Mouse (Mus musculus) hindbrain, embryonic 12.5 days (tissue): ENCODE results near the gene Rab14. TPM values are rescaled to one million over a fixed set of nuclear protein-coding genes. Genes with fewer than 3 reads are reported as not detected.

Experiments
- ATAC-seq: fragments of 200-750 bp; cut with Nextera tagmentation; 2 replicates; pipeline ENCODE4 v1.8.0; 2017; ENCODE audit warnings: moderate TSS enrichment; ENCODE audit not compliant: low FRiP score
- H3K27ac ChIP-seq: fragments of 300-500 bp; sonication (generic); 2 replicates; pipeline ENCODE4 v1.5.1; 2016; ENCODE audit warnings: mild to moderate bottlenecking
- H3K27me3 ChIP-seq: fragments of 300-500 bp; sonication (generic); 2 replicates; pipeline ENCODE4 v1.6.1; 2016; ENCODE audit warnings: mild to moderate bottlenecking
- H3K36me3 ChIP-seq: fragments of 300-500 bp; sonication (generic); 2 replicates; pipeline ENCODE4 v1.6.1; 2016; ENCODE audit warnings: mild to moderate bottlenecking
- H3K4me1 ChIP-seq: fragments of 300-500 bp; sonication (generic); 2 replicates; pipeline ENCODE4 v1.6.1; 2016
- H3K4me2 ChIP-seq: fragments of 300-500 bp; sonication (generic); replicated peaks from 2 replicates; pipeline ENCODE4 v1.6.1; 2016; ENCODE audit warnings: mild to moderate bottlenecking
- H3K4me3 ChIP-seq: fragments of 300-500 bp; sonication (generic); 2 replicates; pipeline ENCODE4 v1.5.1; 2016; ENCODE audit warnings: mild to moderate bottlenecking
- H3K9ac ChIP-seq: fragments of 300-500 bp; sonication (generic); 2 replicates; pipeline ENCODE4 v1.6.1; 2016; ENCODE audit warnings: mild to moderate bottlenecking, moderate library complexity
- H3K9me3 ChIP-seq: fragments of 300-500 bp; sonication (generic); replicated peaks from 2 replicates; pipeline ENCODE4 v1.6.1; 2016; ENCODE audit warnings: mild to moderate bottlenecking
- WGBS: fragments of 180-500 bp; shearing (Covaris S2); methylation state at CpG from one replicate; pipeline ENCODE4 v1.1.7; 2016; 5-methylcytosine and 5-hydroxymethylcytosine counted together
- polyA plus RNA-seq: library from polyadenylated mRNA; unstranded; fragments of >200 nt; fragmentation: Nextera tagmentation; extraction: Ambion mirVana; gene quantifications from 2 replicates; pipeline ENCODE4 v1.2.1, GENCODE M21; 2016

The Rab14 gene
- 380 and 390 TPM in 2 replicates for polyA plus RNA-seq

DNA sequence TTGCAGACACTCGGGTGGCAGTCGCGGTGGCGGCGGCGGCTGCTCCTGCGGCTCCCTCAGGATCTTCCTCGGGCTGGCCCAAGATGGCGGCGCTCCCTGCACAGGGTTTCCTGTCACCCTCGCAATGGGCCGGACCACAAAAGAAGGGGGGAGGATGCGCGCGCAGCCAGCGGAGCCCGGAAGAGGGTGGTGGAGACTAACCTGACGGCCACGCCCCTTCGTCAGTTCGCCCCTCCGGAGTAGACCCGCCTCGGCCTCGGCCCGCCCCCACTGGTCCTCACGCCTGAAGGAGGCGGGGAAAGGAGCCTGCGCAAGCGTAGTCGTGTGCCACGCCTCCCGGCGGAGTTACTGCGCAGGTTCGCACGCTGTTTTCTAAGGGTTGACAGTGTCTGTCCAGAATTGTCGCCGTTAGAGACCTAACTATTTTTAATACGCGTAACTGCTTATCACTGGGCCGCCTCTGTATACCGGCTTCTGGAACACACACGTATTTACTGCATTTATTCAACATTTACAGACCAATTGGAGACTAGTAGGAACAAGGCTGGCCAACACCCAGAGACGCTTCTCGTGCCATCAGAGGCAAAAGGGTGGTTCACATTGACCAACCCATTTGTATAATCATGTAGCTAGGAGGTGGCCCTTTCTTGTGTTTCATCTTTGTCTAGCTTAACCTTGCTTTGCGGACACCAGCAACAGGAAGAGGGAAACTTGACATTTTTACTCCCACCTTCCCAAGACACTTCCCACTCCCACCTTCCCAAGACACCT, at the start of gene Rab14:
Gene Rab14, minus strand, starts transcription at position 223 of the 771 bp plus-strand sequence.
- peak within 1 kb of the TSS; percentile 87 for H3K4me2 ChIP-seq
- peak; percentile 97 for ATAC-seq

DNA sequence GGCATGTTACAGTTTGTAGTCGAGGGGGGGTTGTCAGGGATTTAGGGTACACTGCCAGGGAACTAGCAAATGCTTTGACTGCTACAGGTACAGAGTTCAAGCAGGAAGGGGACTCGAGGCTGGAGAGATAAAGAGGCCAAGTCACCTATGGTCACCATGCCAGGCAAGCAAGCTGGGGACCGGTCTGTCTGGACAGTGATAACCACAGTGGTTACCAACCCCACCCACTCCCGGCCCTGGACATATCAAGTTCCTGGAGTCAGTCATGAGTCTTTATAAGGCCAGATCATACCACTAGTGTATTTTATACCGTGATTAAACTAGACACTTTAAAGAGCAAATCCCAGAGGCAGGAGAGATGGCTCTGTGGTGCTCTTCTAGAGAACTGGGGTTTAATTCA, 46.8 kb upstream of the Rab14 start:
- no peak for ATAC-seq
- WGBS, result 68% methylated on average over 5 of the region's 5 CpGs

More for the DNA sequence above, at the start of gene Rab14:
- Histone ChIP-seq H3K27ac (peak within 1 kb of the TSS; percentile 97), H3K27me3 (no peaks in the 10 kb centered on the region), H3K9me3 (no peaks in the 10 kb centered on the region), H3K4me3 (peak within 1 kb of the TSS; percentile 100), H3K9ac (peak within 1 kb of the TSS; percentile 99), H3K36me3 (no peaks in the 10 kb centered on the region), H3K4me1 (peaks cover 15% of the 10 kb centered on the region)
- WGBS, result 0% methylated on average over 40 of the region's 47 CpGs

DNA sequence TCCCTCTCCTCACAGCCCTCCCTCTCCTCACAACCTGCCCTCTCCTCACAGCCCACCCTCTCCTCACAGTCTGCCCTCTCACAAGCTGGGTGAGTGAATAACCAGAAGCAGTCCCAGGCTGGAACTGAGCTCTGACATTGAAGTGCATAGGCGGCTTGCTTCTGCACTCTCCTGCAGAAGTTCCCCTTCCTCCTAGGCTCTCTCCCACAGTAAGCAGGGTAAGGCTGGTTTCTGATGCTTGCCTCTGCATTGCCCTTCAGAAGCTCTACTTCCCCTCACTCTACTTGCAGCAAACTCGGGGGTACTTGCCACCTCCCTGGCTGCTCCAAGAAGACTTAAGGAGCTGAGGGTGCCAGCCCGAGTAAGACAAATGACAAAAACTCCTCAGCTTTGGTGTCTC, 43.3 kb upstream of the Rab14 start:
- Histone ChIP-seq H3K4me3 (no peak overlapping the region), H3K27me3 (no peaks in the 10 kb centered on the region), H3K9me3 (no peaks in the 10 kb centered on the region), H3K4me1 (no peaks in the 10 kb centered on the region), H3K36me3 (no peaks in the 10 kb centered on the region), H3K27ac (no peak overlapping the region), H3K9ac (no peak overlapping the region), H3K4me2 (no peak overlapping the region)
- 63% methylated on average over 3 of the region's 3 CpGs for WGBS
- ATAC-seq, result no peak

More for the DNA sequence above, 46.8 kb upstream of the Rab14 start:
- Histone ChIP-seq H3K9me3 (no peaks in the 10 kb centered on the region), H3K4me2 (no peak overlapping the region), H3K4me3 (no peak overlapping the region), H3K9ac (no peak overlapping the region), H3K27me3 (peaks cover 2% of the 10 kb centered on the region), H3K36me3 (no peaks in the 10 kb centered on the region), H3K27ac (no peak overlapping the region), H3K4me1 (peaks cover 4% of the 10 kb centered on the region; the same call in 1 of the 2 replicates)

DNA sequence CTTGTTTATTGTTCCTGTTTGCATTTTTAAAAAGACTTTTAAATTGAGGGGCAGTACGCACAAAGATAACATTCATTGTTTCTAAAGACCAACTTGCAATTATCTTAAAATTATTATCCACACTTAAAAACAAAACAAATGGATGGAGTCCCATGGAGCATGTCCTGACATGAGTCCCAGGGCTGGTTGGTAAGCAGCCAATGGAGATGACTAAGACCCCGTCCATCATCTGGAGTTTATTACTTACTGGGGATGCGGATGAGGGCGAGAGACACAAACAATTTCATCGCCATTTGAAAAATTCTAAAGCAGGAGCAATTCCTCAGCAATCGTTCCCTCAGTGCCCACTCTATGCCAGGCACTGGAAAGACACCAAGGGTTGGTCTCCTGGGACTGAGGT, 34.1 kb upstream of the Rab14 start:
- no peak for ATAC-seq
- H3K9me3 ChIP-seq, result no peaks in the 10 kb centered on the region
- WGBS, result 81% methylated on average over 6 of the region's 6 CpGs

DNA sequence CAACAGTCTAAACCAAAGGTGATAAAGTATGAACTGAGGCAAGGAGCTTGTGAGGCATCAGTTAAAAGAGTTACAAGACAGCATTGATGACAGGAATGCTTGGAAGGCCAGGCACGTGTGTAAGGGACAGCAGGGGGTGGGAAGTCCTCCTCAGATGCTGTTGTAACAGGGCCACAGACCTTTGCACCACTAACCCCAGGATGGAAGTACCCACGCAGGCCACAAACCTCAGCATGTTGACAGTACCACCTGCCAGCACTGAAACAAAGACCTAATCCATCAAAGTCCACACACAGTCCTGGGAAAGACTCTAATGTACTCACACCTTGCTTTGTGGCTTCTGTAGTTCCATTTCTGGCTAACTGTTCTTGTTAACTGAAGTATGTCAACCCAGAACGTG, 33.0 kb upstream of the Rab14 start:
- WGBS, result 18% methylated on average over 3 of the region's 3 CpGs
- H3K9me3 ChIP-seq, result no peaks in the 10 kb centered on the region
- ATAC-seq, result no peak
- H3K9ac ChIP-seq, result no peak overlapping the region
- no peak overlapping the region for H3K4me3 ChIP-seq
- H3K4me2 ChIP-seq, result no peak overlapping the region
- H3K27ac ChIP-seq, result no peak overlapping the region
- no peaks in the 10 kb centered on the region for H3K27me3 ChIP-seq
- peaks cover 8% of the 10 kb centered on the region for H3K4me1 ChIP-seq
- no peaks in the 10 kb centered on the region for H3K36me3 ChIP-seq

More for the DNA sequence above, 34.1 kb upstream of the Rab14 start:
- Histone ChIP-seq H3K4me1 (peaks cover 8% of the 10 kb centered on the region), H3K27me3 (no peaks in the 10 kb centered on the region), H3K4me3 (no peak overlapping the region), H3K4me2 (no peak overlapping the region), H3K36me3 (no peaks in the 10 kb centered on the region), H3K9ac (no peak overlapping the region), H3K27ac (no peak overlapping the region)

DNA sequence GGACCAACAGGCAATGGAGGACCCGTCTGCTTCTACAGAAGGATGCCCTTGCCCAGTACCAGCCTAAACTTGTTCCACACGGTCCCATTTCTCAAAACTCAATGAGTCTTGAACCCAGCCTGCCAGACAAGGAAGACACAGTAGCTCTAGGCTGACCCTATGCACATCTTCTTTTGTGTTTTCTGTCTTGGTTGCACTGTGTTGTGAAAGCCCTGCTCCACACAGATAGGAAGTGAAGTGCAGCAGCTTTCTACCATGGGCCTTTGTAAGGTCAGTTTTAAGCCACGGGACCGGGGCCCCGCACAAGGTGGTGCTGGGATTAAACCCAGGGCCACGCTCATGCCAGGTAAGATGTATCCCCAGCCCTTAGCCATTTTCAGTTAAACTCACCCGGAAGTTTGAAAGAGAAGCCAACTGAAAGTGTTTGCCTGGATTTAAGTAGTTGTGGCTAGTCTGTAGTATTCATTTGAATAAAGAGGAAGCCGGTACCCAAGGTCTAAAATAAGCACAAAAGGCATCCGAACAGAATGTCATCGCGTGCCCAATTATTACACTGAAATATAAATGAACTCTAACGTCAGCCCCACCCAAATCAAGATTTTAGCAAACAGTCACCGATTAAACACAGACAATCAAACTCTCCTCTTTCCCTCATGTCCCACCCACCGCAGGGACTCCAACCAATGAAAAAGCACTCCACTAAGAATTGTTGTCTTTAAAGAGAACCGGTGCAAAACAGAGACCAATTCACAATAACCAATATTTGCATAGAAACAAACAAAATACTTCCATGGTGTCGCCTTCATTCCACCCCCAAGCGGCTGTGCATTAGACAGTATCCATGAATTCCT, 31.9 kb upstream of the Rab14 start:
- 68% methylated on average over 17 of the region's 17 CpGs for WGBS
- no peaks in the 10 kb centered on the region; the same call in 1 of the 2 replicates for H3K27me3 ChIP-seq
- H3K9ac ChIP-seq, result no peak overlapping the region
- no peak overlapping the region for H3K4me2 ChIP-seq
- no peak for ATAC-seq
- H3K4me1 ChIP-seq, result peaks cover 8% of the 10 kb centered on the region
- H3K9me3 ChIP-seq, result no peaks in the 10 kb centered on the region
- H3K27ac ChIP-seq, result no peak overlapping the region
- H3K36me3 ChIP-seq, result no peaks in the 10 kb centered on the region
- H3K4me3 ChIP-seq, result no peak overlapping the region

DNA sequence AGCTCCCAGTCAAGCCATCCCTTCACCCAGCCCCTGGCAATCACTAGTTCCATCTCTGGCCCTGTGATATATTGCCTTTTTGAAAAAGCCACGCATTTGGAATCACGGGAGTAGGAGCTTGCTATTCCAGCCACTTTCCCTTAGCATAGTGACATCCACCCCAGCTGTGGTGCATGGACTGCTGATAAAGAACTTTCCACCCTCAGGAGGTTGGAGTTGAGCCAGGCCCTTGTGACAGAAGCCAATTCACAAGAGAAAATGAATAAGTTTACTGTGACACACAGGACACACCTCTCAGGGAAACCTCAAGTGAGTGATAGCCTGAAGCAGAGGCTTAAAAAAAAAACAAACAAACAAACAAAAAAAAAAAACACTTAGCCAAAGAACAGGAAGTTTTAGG, 31.0 kb upstream of the Rab14 start:
- 70% methylated on average over 2 of the region's 2 CpGs for WGBS
- Histone ChIP-seq H3K27me3 (no peaks in the 10 kb centered on the region; the same call in 1 of the 2 replicates), H3K27ac (no peak overlapping the region), H3K36me3 (no peaks in the 10 kb centered on the region), H3K9me3 (no peaks in the 10 kb centered on the region), H3K4me3 (no peak overlapping the region), H3K9ac (no peak overlapping the region), H3K4me2 (no peak overlapping the region), H3K4me1 (peaks cover 8% of the 10 kb centered on the region)
- ATAC-seq, result no peak

DNA sequence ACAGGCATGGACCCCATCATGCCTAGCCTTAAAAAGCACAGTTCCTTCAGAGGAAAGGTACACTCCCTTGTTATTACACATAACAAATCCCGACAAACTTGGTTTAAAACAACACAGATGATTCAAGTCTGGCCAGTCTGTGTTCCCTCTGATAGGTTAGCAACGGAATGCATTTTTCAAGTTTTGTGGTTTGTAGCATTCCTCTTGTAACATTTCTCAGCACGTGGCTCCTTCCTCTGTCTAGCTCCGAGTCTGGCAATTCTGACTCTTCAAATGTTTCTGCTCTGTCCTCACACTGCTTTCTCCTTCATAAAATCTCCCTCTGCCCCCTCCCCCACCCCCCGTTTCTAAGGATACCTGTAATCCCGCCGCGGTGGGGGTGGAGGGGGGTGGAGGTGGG, 29.3 kb upstream of the Rab14 start:
- Histone ChIP-seq H3K9me3 (no peaks in the 10 kb centered on the region), H3K27ac (no peak overlapping the region), H3K9ac (no peak overlapping the region), H3K4me1 (peaks cover 8% of the 10 kb centered on the region), H3K4me3 (no peak overlapping the region), H3K27me3 (no peaks in the 10 kb centered on the region; the same call in 1 of the 2 replicates), H3K4me2 (no peak overlapping the region), H3K36me3 (no peaks in the 10 kb centered on the region)
- no peak for ATAC-seq
- 37% methylated on average over 8 of the region's 8 CpGs for WGBS

DNA sequence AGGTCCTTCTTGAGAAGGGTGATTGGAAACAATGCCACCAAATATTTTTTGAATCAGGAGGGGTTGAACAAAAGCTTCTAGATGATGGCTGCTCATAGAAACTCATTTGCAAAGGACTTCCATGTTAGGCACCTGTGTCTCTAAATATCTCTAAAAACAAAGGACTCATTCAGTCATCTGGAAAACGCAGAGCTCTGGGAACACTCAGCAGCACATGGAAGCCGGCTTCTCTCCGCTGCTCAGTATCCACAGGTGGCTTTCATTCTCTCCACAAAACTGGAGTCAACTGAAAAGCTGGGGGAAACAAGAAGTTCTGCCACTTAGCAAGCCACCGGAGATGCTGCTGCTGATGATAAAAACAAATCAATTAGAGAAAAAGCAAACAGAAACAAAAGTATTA, 27.2 kb upstream of the Rab14 start:
- no peak for ATAC-seq
- Histone ChIP-seq H3K9me3 (no peaks in the 10 kb centered on the region), H3K9ac (no peak overlapping the region)

DNA sequence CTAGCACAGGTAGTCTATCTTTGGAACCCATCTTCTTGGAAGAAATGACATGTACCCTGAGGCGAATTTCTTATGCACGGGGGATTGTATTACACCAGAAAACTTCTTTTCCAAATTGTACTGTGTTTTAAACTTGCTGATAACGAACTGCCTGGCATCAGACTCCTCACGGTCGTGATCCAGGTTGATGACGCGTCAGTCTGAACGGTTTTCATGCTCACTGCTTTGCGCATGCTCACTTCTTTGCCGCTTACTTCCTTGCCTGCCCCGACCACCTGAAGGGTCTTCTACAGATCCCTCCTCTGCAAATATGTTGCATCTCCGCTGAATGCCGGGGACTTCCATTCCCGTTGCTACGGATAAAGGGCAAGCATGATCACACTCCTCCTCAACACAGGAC, 23.4 kb upstream of the Rab14 start:
- Histone ChIP-seq H3K4me2 (no peak overlapping the region), H3K4me1 (no peaks in the 10 kb centered on the region), H3K27ac (no peak overlapping the region), H3K4me3 (no peak overlapping the region), H3K9ac (no peak overlapping the region), H3K27me3 (no peaks in the 10 kb centered on the region; the same call in 1 of the 2 replicates), H3K36me3 (no peaks in the 10 kb centered on the region), H3K9me3 (no peaks in the 10 kb centered on the region)
- ATAC-seq, result no peak
- 90% methylated on average over 15 of the region's 15 CpGs for WGBS

More for the DNA sequence above, 27.2 kb upstream of the Rab14 start:
- H3K27ac ChIP-seq, result no peak overlapping the region
- peaks cover 4% of the 10 kb centered on the region for H3K4me1 ChIP-seq
- 48% methylated on average over 4 of the region's 4 CpGs for WGBS
- H3K4me3 ChIP-seq, result no peak overlapping the region
- no peak overlapping the region for H3K4me2 ChIP-seq
- no peaks in the 10 kb centered on the region for H3K36me3 ChIP-seq
- no peaks in the 10 kb centered on the region; the same call in 1 of the 2 replicates for H3K27me3 ChIP-seq

DNA sequence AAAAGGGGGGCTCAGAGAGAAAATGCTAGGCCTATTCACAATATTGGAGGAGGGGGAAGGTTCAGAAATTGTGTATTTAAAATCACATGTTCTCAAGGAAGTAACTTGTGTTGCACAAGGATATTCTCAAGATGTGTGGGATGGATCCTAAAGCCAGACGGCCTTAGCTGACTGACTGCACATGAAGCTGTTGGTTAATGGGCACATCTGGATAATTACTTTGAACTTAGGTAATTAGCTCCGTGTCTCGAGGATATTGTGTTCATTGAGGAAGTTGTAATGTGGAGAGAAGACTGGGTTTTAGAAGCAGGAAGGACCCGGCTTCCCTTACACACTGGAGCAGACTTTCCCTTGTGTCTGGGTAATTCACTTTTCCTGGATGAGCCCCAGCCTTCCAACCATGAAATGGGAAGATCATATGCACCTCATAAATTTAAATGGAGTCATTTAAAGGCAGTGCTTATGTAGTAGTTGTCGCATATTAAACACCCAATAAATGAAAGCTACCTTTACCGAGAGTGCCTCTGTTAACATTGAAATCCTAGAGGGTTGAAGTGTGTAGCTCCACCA, 22.0 kb upstream of the Rab14 start:
- no peaks in the 10 kb centered on the region for H3K27me3 ChIP-seq
- no peaks in the 10 kb centered on the region for H3K9me3 ChIP-seq
- H3K27ac ChIP-seq, result no peak overlapping the region
- WGBS, result 71% methylated on average over 6 of the region's 6 CpGs
- no peak overlapping the region for H3K4me2 ChIP-seq
- no peak overlapping the region for H3K4me3 ChIP-seq
- no peak overlapping the region for H3K9ac ChIP-seq
- H3K4me1 ChIP-seq, result no peaks in the 10 kb centered on the region
- H3K36me3 ChIP-seq, result no peaks in the 10 kb centered on the region
- no peak for ATAC-seq

DNA sequence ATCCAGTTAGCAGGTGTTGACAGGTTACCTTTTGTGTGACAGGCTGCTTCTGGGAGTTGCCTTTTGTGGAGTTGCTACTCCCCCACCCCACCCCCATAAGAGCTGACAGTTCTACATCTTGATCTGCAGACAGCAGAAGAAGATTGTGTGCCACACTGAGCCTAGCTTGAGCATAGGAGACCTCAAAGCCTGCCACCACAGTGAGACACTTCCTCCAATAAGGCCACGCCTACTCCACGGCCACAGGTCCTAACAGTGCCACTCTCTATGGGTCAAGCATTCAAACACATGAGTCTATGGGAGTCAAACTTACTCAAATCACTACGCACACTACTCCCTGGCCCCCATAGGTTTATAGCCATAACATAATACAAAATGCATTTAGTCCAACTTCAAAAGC, 17.8 kb upstream of the Rab14 start:
- Histone ChIP-seq H3K4me1 (peaks cover 8% of the 10 kb centered on the region), H3K9me3 (no peaks in the 10 kb centered on the region), H3K4me2 (no peak overlapping the region), H3K4me3 (no peak overlapping the region), H3K36me3 (no peaks in the 10 kb centered on the region), H3K27ac (no peak overlapping the region), H3K27me3 (no peaks in the 10 kb centered on the region), H3K9ac (no peak overlapping the region)
- ATAC-seq, result no peak
- WGBS, result 91% methylated on average over 3 of the region's 3 CpGs
